Mouse (Mus musculus) activated CD4-positive, CD25-positive, alpha-beta regulatory T cell, adult 4 months (primary cell): ENCODE data around the gene Spcs3. TPM values are rescaled to one million over a fixed set of nuclear protein-coding genes. Genes with fewer than 3 reads are reported as not detected.
"Not testable (repeated sequence)": the region's sequence is repeated elsewhere in the genome, so short reads cannot be mapped to it uniquely, and the experiment has no call there.

Experiments
- ATAC-seq: one replicate; pipeline ENCODE4 v1.8.0; 2017
- polyA plus RNA-seq, 2 experiments: library from polyadenylated mRNA; unstranded; fragments of 100-300 nt; shearing (Covaris generic); gene quantifications; one replicate each; pipeline ENCODE4 v1.2.1; 2017

The Spcs3 gene
- 100 to 1,000 TPM; 129 to 147 TPM for polyA plus RNA-seq

GRCm38 (mm10) chr8:54529382-54530296 lies at the start of gene Spcs3, which contains the start of gene Asb5:
Gene Spcs3 (minus strand): TSS chr8:54529998.
Gene Asb5 (plus strand): TSS chr8:54529580.
- ATAC-seq, result peak; percentile 84

GRCm38 (mm10) chr8:54570618-54571609 lies 41.1 kb upstream of the Spcs3 start:
- ATAC-seq, result no peak

- no peak for ATAC-seq
Measured at GRCm38 (mm10) chr8:54567168-54567567, 37.4 kb upstream of the Spcs3 start.

- ATAC-seq, result no peak
Measured at GRCm38 (mm10) chr8:54565603-54566260, 35.9 kb upstream of the Spcs3 start.

GRCm38 (mm10) chr8:54565181-54565580 lies 35.4 kb upstream of the Spcs3 start:
- ATAC-seq, result no peak

- ATAC-seq, result no peak
Measured at GRCm38 (mm10) chr8:54562137-54562536, 32.3 kb upstream of the Spcs3 start.

- ATAC-seq, result no peak
Measured at GRCm38 (mm10) chr8:54554921-54555320, 25.1 kb upstream of the Spcs3 start.

GRCm38 (mm10) chr8:54550026-54550574 lies 20.3 kb upstream of the Spcs3 start:
- ATAC-seq, result no peak

GRCm38 (mm10) chr8:54548383-54548782 lies 18.6 kb upstream of the Spcs3 start:
- no peak for ATAC-seq

GRCm38 (mm10) chr8:54541331-54541730 lies 11.5 kb upstream of the Spcs3 start:
- ATAC-seq, result no peak

GRCm38 (mm10) chr8:54537285-54537684 lies 7.5 kb upstream of the Spcs3 start:
- ATAC-seq, result peak; percentile 70

GRCm38 (mm10) chr8:54535172-54535571 lies 5.4 kb upstream of the Spcs3 start:
- no peak for ATAC-seq

- ATAC-seq, result no peak
Measured at GRCm38 (mm10) chr8:54528571-54528970, 1.2 kb downstream of the Spcs3 start.

- no peak for ATAC-seq
Measured at GRCm38 (mm10) chr8:54526700-54527099, 3.1 kb downstream of the Spcs3 start.

GRCm38 (mm10) chr8:54525606-54526005 lies 4.2 kb downstream of the Spcs3 start:
- no peak for ATAC-seq

GRCm38 (mm10) chr8:54520516-54520915 lies 9.3 kb downstream of the Spcs3 start:
- no peak for ATAC-seq

GRCm38 (mm10) chr8:54518756-54519460 lies 10.9 kb downstream of the Spcs3 start:
- no peak for ATAC-seq

- ATAC-seq, result not testable (repeated sequence)
Measured at GRCm38 (mm10) chr8:54512200-54512599, 17.6 kb downstream of the Spcs3 start.

GRCm38 (mm10) chr8:54511791-54512190 lies 18.0 kb downstream of the Spcs3 start:
- no peak for ATAC-seq

GRCm38 (mm10) chr8:54509221-54509721 lies 20.5 kb downstream of the Spcs3 start:
- ATAC-seq, result peak; percentile 38

GRCm38 (mm10) chr8:54508814-54509213 lies 21.0 kb downstream of the Spcs3 start:
- ATAC-seq, result no peak
